Mouse (Mus musculus) frontal cortex, adult (tissue): Measurements from ENCODE around the gene Jazf1.

Experiments
- ATAC-seq: cut with Nextera tagmentation; 2 replicates; pipeline ENCODE4 v1.9.2; 2017; ENCODE audit warnings: mild to moderate bottlenecking, moderate library complexity, mixed read lengths; ENCODE audit not compliant: low TSS enrichment

Jazf1 gene

GRCm38 (mm10) chr6:53014460-53015455, 53.7 kb downstream of the Jazf1 start:
- ATAC-seq, result no peak

DNA sequence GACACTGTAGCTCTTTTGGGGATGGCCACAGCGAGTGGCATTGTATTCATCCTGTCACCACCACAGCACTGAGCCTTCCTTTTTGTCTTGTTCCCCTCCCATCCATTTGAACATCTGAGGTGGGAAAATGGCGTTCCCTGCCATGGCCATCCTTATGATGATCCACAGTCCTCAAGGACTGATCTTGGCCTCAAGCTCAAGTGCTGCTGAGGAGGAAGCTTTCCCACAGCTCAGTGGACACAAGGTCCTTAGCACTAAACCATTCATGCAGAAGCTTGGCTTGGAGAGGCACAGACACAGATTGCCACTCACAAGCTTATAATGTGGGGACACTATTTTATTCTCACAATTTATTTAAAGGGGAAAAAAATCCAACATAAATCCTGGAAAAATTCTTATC, 58.1 kb downstream of the Jazf1 start:
- ATAC-seq, result no peak

GRCm38 (mm10) chr6:53006032-53006431, 62.4 kb downstream of the Jazf1 start:
- ATAC-seq, result no peak

DNA sequence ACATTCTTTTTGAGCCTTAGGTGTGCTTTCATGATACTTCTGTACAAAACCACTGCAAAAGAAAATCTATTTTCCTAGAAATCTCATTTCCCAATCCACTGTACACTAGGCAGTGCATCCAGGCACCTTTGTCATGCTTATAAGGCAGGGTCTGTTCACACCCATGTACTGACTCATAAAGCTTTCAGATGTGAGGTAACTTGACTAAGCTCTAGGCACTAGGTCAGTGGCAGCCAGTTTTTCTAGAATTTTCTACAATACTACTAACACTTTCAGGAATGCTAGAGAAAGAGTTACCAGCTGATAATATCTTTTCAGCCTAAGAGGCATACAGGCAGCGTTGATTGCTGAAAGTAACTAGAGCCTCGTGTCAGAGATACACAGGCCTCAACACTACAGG, 62.9 kb downstream of the Jazf1 start:
- no peak for ATAC-seq

- no peak for ATAC-seq
Observed at GRCm38 (mm10) chr6:52990816-52991215, 77.6 kb downstream of the Jazf1 start.

GRCm38 (mm10) chr6:52987905-52988640, 80.4 kb downstream of the Jazf1 start:
- no peak for ATAC-seq

GRCm38 (mm10) chr6:52987391-52987790, 81.0 kb downstream of the Jazf1 start:
- ATAC-seq, result peak; percentile 73; the same call in 1 of the 2 replicates

GRCm38 (mm10) chr6:52982175-52982574, 86.3 kb downstream of the Jazf1 start:
- no peak for ATAC-seq

DNA sequence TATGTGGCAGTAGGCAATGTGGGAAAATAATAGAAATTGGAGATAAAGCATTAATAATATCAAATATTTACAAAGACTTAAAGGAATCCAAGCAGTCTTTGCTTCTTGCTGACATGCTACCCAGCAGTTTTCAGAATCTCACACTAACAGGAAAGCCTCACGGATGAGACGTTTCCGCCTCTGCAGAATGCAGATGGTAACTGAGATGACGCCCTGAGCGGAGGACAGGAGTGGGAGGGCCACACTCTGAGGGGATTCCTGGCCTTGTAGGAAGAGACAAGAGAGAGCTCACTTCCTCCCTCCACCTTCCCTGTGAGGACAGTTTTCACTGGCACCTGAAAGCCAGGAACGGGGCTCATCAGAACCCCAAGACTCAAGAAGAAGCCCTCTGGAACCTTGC, 88.9 kb downstream of the Jazf1 start:
- peak; percentile 96 for ATAC-seq

DNA sequence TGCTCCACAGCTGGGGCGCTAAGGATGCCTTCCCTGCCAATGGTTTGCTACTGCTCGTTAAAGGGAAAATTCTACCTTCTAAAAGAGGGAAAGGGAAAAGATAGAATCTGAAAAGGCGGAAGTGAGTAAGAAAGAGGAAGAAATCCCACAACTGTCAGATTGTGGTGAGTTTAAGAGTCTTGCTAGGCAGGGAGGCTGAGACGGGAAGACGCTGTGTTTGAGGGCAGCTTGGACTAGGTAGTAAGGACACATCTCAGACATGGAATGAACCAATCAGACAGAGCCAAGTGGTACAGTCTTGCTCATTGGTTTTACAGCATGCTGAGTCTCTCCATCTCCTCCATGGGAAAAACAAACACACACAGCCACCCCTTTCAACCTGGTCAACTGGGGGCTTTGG, 95.1 kb downstream of the Jazf1 start:
- ATAC-seq, result no peak

- ATAC-seq, result peak; percentile 66; the same call in 1 of the 2 replicates
Observed at GRCm38 (mm10) chr6:52972138-52972537, 96.3 kb downstream of the Jazf1 start.

GRCm38 (mm10) chr6:52969717-52970261, 98.6 kb downstream of the Jazf1 start:
- peak; percentile 86 for ATAC-seq

- no peak for ATAC-seq
Observed at GRCm38 (mm10) chr6:52968346-52968891, 100.0 kb downstream of the Jazf1 start.

DNA sequence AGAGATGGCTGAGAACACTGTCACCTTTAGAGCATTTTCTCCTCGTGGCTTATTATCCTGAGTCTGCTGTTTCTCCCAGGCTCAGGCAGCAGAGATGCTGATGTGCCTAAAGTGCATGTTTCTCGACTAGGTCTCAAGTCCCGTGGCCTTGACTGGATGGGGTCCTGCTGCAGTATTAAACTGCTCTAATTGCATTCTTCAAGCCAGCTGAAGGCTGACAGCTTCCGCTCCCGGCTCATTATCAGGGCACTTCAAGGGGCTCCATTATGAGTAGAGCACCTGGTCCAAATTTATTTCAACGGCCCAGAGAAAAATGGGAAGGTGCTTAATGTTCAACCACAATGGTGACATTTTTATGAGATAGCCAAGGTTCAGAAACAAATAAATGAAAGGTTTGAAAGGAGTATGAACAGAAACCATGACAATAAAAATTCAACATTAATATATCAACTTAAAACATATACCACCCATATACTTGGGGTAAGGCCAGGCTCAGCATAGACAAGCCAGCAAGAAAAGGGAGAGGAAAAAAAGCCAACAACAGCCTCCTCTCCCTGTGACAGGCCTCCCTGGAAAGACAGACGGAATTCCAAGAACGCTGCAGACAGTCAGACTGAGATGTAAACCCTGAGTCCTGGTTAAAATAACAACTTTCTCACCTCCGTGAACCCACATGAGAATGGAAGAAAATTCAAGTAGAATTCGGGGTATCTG, 100.7 kb downstream of the Jazf1 start:
- no peak for ATAC-seq

GRCm38 (mm10) chr6:52966001-52966400, 102.4 kb downstream of the Jazf1 start:
- no peak for ATAC-seq

GRCm38 (mm10) chr6:52965340-52965739, 103.1 kb downstream of the Jazf1 start:
- no peak for ATAC-seq

GRCm38 (mm10) chr6:52963840-52964690, 104.4 kb downstream of the Jazf1 start:
- ATAC-seq, result peak; percentile 66

GRCm38 (mm10) chr6:52963430-52963732, 105.0 kb downstream of the Jazf1 start:
- no peak for ATAC-seq

DNA sequence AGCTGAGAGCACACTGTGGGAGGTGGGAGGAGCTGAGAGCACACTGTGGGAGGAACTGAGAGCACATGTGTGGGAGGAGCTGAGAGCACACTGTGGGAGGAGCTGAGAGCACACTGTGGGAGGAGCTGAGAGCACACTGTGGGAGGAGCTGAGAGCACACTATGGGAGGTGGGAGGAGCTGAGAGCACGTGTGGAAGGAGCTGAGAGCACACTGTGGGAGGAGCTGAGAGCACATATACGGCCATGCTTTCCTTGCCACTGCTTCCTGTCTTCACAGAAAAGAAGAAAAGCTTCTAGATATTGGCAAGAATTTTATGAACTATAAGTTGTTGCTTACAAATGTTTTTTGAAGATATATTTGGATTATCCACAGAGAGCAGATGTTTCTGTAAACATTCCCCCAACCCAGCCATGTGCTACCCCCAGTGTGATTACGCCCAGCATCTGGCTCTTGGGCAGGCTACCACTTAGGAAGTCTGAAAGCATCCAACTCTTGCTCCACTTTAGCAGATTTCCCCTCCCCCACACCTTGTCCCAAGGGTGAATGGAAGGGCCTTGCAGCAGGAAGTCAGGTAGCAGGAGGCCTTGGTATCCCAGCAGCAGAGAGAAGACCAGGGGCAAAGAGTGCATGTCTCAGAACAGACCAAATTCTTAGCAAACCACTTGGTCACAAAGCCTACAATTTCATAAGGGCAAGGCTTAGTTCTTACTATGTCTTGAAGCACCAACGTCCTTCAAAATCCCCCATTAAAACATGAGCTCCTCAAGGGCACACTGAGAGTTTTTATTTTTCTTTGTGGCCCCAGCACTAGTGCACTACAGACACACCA, 105.6 kb downstream of the Jazf1 start:
- no peak for ATAC-seq
